In the genomic region with DNA sequence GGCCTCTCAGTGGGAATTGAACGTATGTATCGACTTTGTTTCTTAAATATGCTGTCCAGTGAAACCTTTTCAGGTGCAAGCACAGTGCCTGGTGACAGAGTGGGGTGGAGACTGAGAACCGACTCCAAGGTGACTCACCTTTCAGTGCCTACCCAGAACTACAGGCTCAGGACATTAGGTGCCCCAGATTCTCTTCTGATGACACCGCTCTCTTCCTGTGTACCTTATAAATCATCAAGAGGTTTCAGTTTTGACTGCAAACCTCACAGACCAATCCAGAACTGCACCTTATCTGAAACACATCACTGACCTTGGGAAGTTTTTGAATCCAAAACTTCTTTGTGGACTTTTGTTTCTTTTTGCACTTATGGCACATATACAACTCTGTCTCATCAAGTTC, we compare ENCODE assay signal across 29 mouse cellular contexts. TPM values are rescaled to one million over a fixed set of nuclear protein-coding genes. Genes with fewer than 3 reads are reported as not detected.
A peak's percentile ranks its signal among the peaks of the same experiment; 100 is the strongest.
DNase-seq lines count a peak whose midpoint lies in the region; ATAC-seq and TF ChIP-seq lines count a peak whose summit lies in the region.
"Had no signal": no experiment of that assay in that cellular context is flagged by ENCODE, and none has a peak within 500 bp of the region (broad histone marks: within the 10 kb centered on the region; RNA-seq: fewer than 3 reads in every experiment).

No protein-coding gene starts in this region.

- peaks cover 69% of the 10 kb centered on the region for H3K36me3 ChIP-seq in limb, embryonic 15.5 days
- H3K36me3 ChIP-seq in limb, embryonic 10.5 days = peaks cover 98% of the 10 kb centered on the region
- H3K36me3 ChIP-seq in heart, embryonic 12.5 days = peaks cover 72% of the 10 kb centered on the region

- TF ChIP-seq CTCF in cerebellum, adult 2 months (IDR thresholded peaks at IDR 0.05; ENCODE audit: borderline replicate concordance, insufficient read depth, low read depth, low read length) = no peak

- no peak overlapping the region for H3K9ac ChIP-seq in limb, embryonic 15.5 days
- H3K9ac ChIP-seq in heart, embryonic 12.5 days = no peak overlapping the region
- H3K9ac ChIP-seq: embryonic facial prominence, embryonic 13.5 days; forebrain, embryonic 13.5 days; heart, embryonic 15.5 days; hindbrain, embryonic 14.5 days had no signal

- DNase-seq in cerebellum, adult 2 months = no peak
- no peak for DNase-seq in cerebellum, postnatal 4 days (ENCODE audit: low spot score in 2 of 2)
- DNase-seq in limb, embryonic 10.5 days (ENCODE audit: low spot score) = no peak
- DNase-seq: adrenal gland, postnatal 10 days; adrenal gland, postnatal 36 days; B cell, adult 2 months; cerebellum, adult 18-20 months; cerebellum, adult 9-11 months; cerebellum, postnatal 25 days; embryo, embryonic 11 days; gastrocnemius, postnatal 10 days; gastrocnemius, postnatal 36 days; heart, postnatal 10 days; heart, postnatal 4 days had no signal

- H3K4me2 ChIP-seq in limb, embryonic 15.5 days = no peak overlapping the region
- H3K4me2 ChIP-seq in heart, embryonic 12.5 days = no peak overlapping the region
- H3K4me2 ChIP-seq: embryonic facial prominence, embryonic 13.5 days; forebrain, embryonic 13.5 days; heart, embryonic 11.5 days; heart, embryonic 15.5 days; hindbrain, embryonic 14.5 days had no signal

- no peak overlapping the region for H3K4me3 ChIP-seq in cerebellum, adult 2 months (replicated peaks; ENCODE audit: insufficient read depth, low read depth, low read length)
- H3K4me3 ChIP-seq in limb, embryonic 15.5 days = no peak overlapping the region
- H3K4me3 ChIP-seq in limb, embryonic 10.5 days = no peak overlapping the region
- no peak overlapping the region for H3K4me3 ChIP-seq in heart, embryonic 12.5 days
- H3K4me3 ChIP-seq: embryonic facial prominence, embryonic 10.5 days; embryonic facial prominence, embryonic 13.5 days; erythroblast, embryonic 14.5 days; forebrain, embryonic 10.5 days; forebrain, embryonic 13.5 days; heart, embryonic 15.5 days had no signal

- ATAC-seq in limb, embryonic 15.5 days (ENCODE audit: insufficient number of reproducible peaks, low FRiP score, low TSS enrichment, low read depth) = no peak
- peak; percentile 51 for ATAC-seq in CD4-positive, CD25-positive, alpha-beta regulatory T cell, adult 4 months
- peak; percentile 43 for ATAC-seq in inflammation-experienced regulatory T-cells, adult 6 months
- no peak for ATAC-seq in heart, embryonic 12.5 days (ENCODE audit: insufficient number of reproducible peaks, low FRiP score)
- ATAC-seq: forebrain, embryonic 13.5 days; forebrain, embryonic 16.5 days; hindbrain, postnatal 0 days; intestine, embryonic 16.5 days had no signal

- H3K9me3 ChIP-seq in limb, embryonic 15.5 days = no peaks in the 10 kb centered on the region
- no peaks in the 10 kb centered on the region for H3K9me3 ChIP-seq in limb, embryonic 10.5 days (replicated peaks)
- H3K9me3 ChIP-seq in heart, embryonic 12.5 days (replicated peaks) = no peaks in the 10 kb centered on the region
- H3K9me3 ChIP-seq: embryonic facial prominence, embryonic 10.5 days; embryonic facial prominence, embryonic 13.5 days; forebrain, embryonic 10.5 days; forebrain, embryonic 13.5 days; heart, embryonic 15.5 days had no signal

- H3K27me3 ChIP-seq in cerebellum, adult 2 months (ENCODE audit: control insufficient read depth, insufficient read depth, low read length) = no peaks in the 10 kb centered on the region
- no peaks in the 10 kb centered on the region for H3K27me3 ChIP-seq in limb, embryonic 15.5 days
- no peaks in the 10 kb centered on the region for H3K27me3 ChIP-seq in limb, embryonic 10.5 days (ENCODE audit: low read depth, poor library complexity, severe bottlenecking)
- H3K27me3 ChIP-seq in heart, embryonic 12.5 days (replicated peaks) = no peaks in the 10 kb centered on the region
- H3K27me3 ChIP-seq: embryonic facial prominence, embryonic 13.5 days; forebrain, embryonic 13.5 days; heart, embryonic 15.5 days had no signal

- peaks cover 21% of the 10 kb centered on the region; the same call in 1 of the 2 replicates for H3K4me1 ChIP-seq in cerebellum, adult 2 months (ENCODE audit: control insufficient read depth, insufficient read depth, low read length)
- H3K4me1 ChIP-seq in limb, embryonic 15.5 days = no peaks in the 10 kb centered on the region
- H3K4me1 ChIP-seq in limb, embryonic 10.5 days = no peaks in the 10 kb centered on the region
- H3K4me1 ChIP-seq in heart, embryonic 12.5 days (replicated peaks) = peaks cover 14% of the 10 kb centered on the region
- H3K4me1 ChIP-seq: embryonic facial prominence, embryonic 10.5 days; embryonic facial prominence, embryonic 13.5 days; forebrain, embryonic 10.5 days had no signal

- 85% methylated on average over 4 of the region's 4 CpGs for WGBS in cerebellum, adult 2 months
- 89% methylated on average over 4 of the region's 4 CpGs for WGBS in limb, embryonic 15.5 days
- 93% methylated on average over 4 of the region's 4 CpGs for WGBS in limb, embryonic 10.5 days
- 89% methylated on average over 4 of the region's 4 CpGs for WGBS in heart, embryonic 12.5 days

- TF ChIP-seq POLR2A in cerebellum, adult 2 months (IDR thresholded peaks at IDR 0.05; ENCODE audit: borderline replicate concordance, insufficient read depth, low read length) = no peak

- H3K27ac ChIP-seq in cerebellum, adult 2 months (ENCODE audit: insufficient read depth, low read length) = 0 out of 2 replicates have a peak overlapping the region, but pooled peaks have one; percentile 20
- 0 out of 2 replicates have a peak overlapping the region, but pooled peaks have one; percentile 11 for H3K27ac ChIP-seq in limb, embryonic 15.5 days
- no peak overlapping the region for H3K27ac ChIP-seq in limb, embryonic 10.5 days
- H3K27ac ChIP-seq in heart, embryonic 12.5 days (ENCODE audit: poor library complexity, severe bottlenecking) = no peak overlapping the region
- H3K27ac ChIP-seq: embryonic facial prominence, embryonic 10.5 days; embryonic facial prominence, embryonic 13.5 days; forebrain, embryonic 10.5 days; forebrain, embryonic 13.5 days; heart, embryonic 15.5 days; hindbrain, embryonic 14.5 days; hindbrain, postnatal 0 days had no signal

RNA-seq across cellular contexts. Expression of a gene that starts 5.9 kb away (rescaled TPM):
- 3.2 and 3.4 TPM in 2 replicates for polyA plus RNA-seq in cerebellum, adult 2 months (2012; rRNA removed)
- 4.8 and 9.1 TPM in 2 replicates for polyA plus RNA-seq in limb, embryonic 15.5 days (2015; fragmentation: Nextera tagmentation; extraction: Ambion mirVana)
- 1.2 and 1.3 TPM in 2 replicates for polyA plus RNA-seq in limb, embryonic 10.5 days (2016; fragmentation: Nextera tagmentation; extraction: Ambion mirVana)
- polyA plus RNA-seq in CD4-positive, CD25-positive, alpha-beta regulatory T cell, adult 4 months (2017; shearing (Covaris generic)) = 1 to 10 TPM; 4.9 to 5.9 TPM
- polyA plus RNA-seq in inflammation-experienced regulatory T-cells, adult 6 months (2017; shearing (Covaris generic)) = 1 to 10 TPM; 2.1 to 3.2 (median 3.1) TPM
- polyA plus RNA-seq in heart, embryonic 12.5 days (2016; fragmentation: Nextera tagmentation; extraction: Ambion mirVana) = 62.2 and 63.9 TPM in 2 replicates

Comparison
In these comparisons a context has a peak if more than half of its experiments do, and no peak if none do; other contexts are left out.
1. H3K27ac ChIP-seq: peak in cerebellum, adult 2 months (single experiment) and limb, embryonic 15.5 days (single experiment); none in limb, embryonic 10.5 days (single experiment) and heart, embryonic 12.5 days (single experiment).
2. ATAC-seq: peak in CD4-positive, CD25-positive, alpha-beta regulatory T cell, adult 4 months (single experiment) and inflammation-experienced regulatory T-cells, adult 6 months (single experiment); none in limb, embryonic 15.5 days (single experiment) and heart, embryonic 12.5 days (single experiment).